Mouse (Mus musculus) liver, embryonic 13.5 days (tissue): ENCODE measurements around the gene Zfp369. TPM values are rescaled to one million over a fixed set of nuclear protein-coding genes. Genes with fewer than 3 reads are reported as not detected.
"Not testable (repeated sequence)": the region's sequence is repeated elsewhere in the genome, so short reads cannot be mapped to it uniquely, and the experiment has no call there.

Experiments used
- ATAC-seq: fragments of 200-750 bp; cut with Nextera tagmentation; 2 replicates; pipeline ENCODE4 v1.8.0; 2017; ENCODE audit warnings: low read depth, mild to moderate bottlenecking, moderate number of reproducible peaks, moderate library complexity
- DNase-seq: peaks from one replicate; pipeline ENCODE4 v3.0.0; 2022
- H3K27ac ChIP-seq: fragments of 300-500 bp; sonication (generic); 2 replicates; pipeline ENCODE4 v1.5.1; 2015; ENCODE audit warnings: moderate library complexity, mild to moderate bottlenecking, inconsistent platforms
- H3K27me3 ChIP-seq: fragments of 300-500 bp; sonication (generic); 2 replicates; pipeline ENCODE4 v1.6.1; 2015; ENCODE audit warnings: mild to moderate bottlenecking, inconsistent platforms
- H3K36me3 ChIP-seq: fragments of 300-500 bp; sonication (generic); 2 replicates; pipeline ENCODE4 v1.6.1; 2015; ENCODE audit warnings: mild to moderate bottlenecking, inconsistent platforms
- H3K4me1 ChIP-seq: fragments of 300-500 bp; sonication (generic); replicated peaks from 2 replicates; pipeline ENCODE4 v1.6.1; 2015; ENCODE audit warnings: inconsistent platforms
- H3K4me2 ChIP-seq: fragments of 300-500 bp; sonication (generic); 2 replicates; pipeline ENCODE4 v1.6.1; 2015; ENCODE audit warnings: inconsistent platforms, mild to moderate bottlenecking, moderate library complexity
- H3K4me3 ChIP-seq: fragments of 300-500 bp; sonication (generic); replicated peaks from 2 replicates; pipeline ENCODE4 v1.5.1; 2015; ENCODE audit warnings: mild to moderate bottlenecking, inconsistent platforms
- H3K9ac ChIP-seq: fragments of 300-500 bp; sonication (generic); 2 replicates; pipeline ENCODE4 v1.6.1; 2015; ENCODE audit warnings: mild to moderate bottlenecking, inconsistent platforms
- H3K9me3 ChIP-seq: fragments of 300-500 bp; sonication (generic); replicated peaks from 2 replicates; pipeline ENCODE4 v1.6.1; 2016; ENCODE audit warnings: inconsistent platforms
- WGBS: fragments of 180-500 bp; shearing (Covaris S2); methylation state at CpG from one replicate; pipeline ENCODE4 v1.1.7; 2015; ENCODE audit not compliant: insufficient replicate concordance; 5-methylcytosine and 5-hydroxymethylcytosine counted together
- polyA plus RNA-seq: library from polyadenylated mRNA; unstranded; fragments of >200 nt; fragmentation: Nextera tagmentation; extraction: Ambion mirVana; gene quantifications from 2 replicates; pipeline ENCODE4 v1.2.1, GENCODE M21; 2015

Zfp369 gene
- polyA plus RNA-seq, 1 experiment from 2014 or later, result 3.5 TPM

- Histone ChIP-seq H3K9ac (peak overlapping the region; percentile 80), H3K36me3 (peaks cover 7% of the 10 kb centered on the region; the same call in 1 of the 2 replicates), H3K4me1 (peaks cover 28% of the 10 kb centered on the region), H3K9me3 (no peaks in the 10 kb centered on the region), H3K27ac (peak overlapping the region; percentile 79), H3K4me3 (peak overlapping the region; percentile 71), H3K4me2 (peak overlapping the region; percentile 80), H3K27me3 (no peaks in the 10 kb centered on the region)
- 8% methylated on average over 9 of the region's 9 CpGs for whole genome bisulfite sequencing
- ATAC-seq, result 0 out of 2 replicates have a peak, but pooled peaks have one; percentile 25
- no peak for DNase-seq
Measured at GRCm38 (mm10) chr13:65277994-65278382, 626 bp upstream of the Zfp369 start.

DNA sequence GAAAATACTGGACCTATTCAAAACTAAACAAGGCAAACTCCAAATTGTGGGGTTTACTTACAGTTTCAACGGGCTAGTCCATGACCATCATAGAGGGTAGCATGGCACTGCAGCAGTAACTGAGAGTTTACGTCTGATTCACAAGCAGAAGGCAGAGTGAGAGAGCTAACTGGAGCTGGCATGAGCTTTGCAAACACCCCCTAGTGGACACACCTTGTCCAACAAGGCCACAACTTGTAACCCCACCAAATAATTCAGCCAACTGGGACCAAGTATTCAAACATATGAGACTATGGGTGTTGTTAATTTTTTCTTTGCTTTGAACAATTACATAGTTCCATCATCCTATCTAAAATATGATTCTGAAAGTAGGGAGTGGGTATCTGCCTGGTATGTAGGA is 8.2 kb downstream of the Zfp369 start:
- H3K36me3 ChIP-seq, result peaks cover 61% of the 10 kb centered on the region
- no peak overlapping the region for H3K4me2 ChIP-seq
- no peak overlapping the region for H3K9ac ChIP-seq
- H3K27ac ChIP-seq, result no peak overlapping the region
- H3K4me3 ChIP-seq, result no peak overlapping the region
- H3K27me3 ChIP-seq, result no peaks in the 10 kb centered on the region
- ATAC-seq (no peak), DNase-seq (no peak)
- peaks cover 4% of the 10 kb centered on the region; the same call in 1 of the 2 replicates for H3K9me3 ChIP-seq
- no peaks in the 10 kb centered on the region for H3K4me1 ChIP-seq
- 71% methylated on average over 2 of the region's 2 CpGs for WGBS

- Histone ChIP-seq H3K9ac (no peak overlapping the region), H3K4me2 (no peak overlapping the region), H3K36me3 (peaks cover 67% of the 10 kb centered on the region), H3K9me3 (peaks cover 20% of the 10 kb centered on the region), H3K4me1 (no peaks in the 10 kb centered on the region), H3K27ac (no peak overlapping the region), H3K4me3 (no peak overlapping the region), H3K27me3 (no peaks in the 10 kb centered on the region)
- WGBS, result 76% methylated on average over 4 of the region's 4 CpGs
- DNase-seq, result no peak
- ATAC-seq, result no peak
Measured at GRCm38 (mm10) chr13:65296354-65296753, 17.7 kb downstream of the Zfp369 start.

GRCm38 (mm10) chr13:65310849-65311248 is 32.2 kb downstream of the Zfp369 start:
- H3K36me3 ChIP-seq, H3K4me1 ChIP-seq, H3K27me3 ChIP-seq, H3K9me3 ChIP-seq, H3K27ac ChIP-seq, ATAC-seq, H3K9ac ChIP-seq: not testable (repeated sequence)
- peak; percentile 36 for DNase-seq
- peak overlapping the region; percentile 16 for H3K4me3 ChIP-seq
- H3K4me2 ChIP-seq, result peak overlapping the region; percentile 46
- WGBS, result 27% methylated on average over 12 of the region's 12 CpGs

DNA sequence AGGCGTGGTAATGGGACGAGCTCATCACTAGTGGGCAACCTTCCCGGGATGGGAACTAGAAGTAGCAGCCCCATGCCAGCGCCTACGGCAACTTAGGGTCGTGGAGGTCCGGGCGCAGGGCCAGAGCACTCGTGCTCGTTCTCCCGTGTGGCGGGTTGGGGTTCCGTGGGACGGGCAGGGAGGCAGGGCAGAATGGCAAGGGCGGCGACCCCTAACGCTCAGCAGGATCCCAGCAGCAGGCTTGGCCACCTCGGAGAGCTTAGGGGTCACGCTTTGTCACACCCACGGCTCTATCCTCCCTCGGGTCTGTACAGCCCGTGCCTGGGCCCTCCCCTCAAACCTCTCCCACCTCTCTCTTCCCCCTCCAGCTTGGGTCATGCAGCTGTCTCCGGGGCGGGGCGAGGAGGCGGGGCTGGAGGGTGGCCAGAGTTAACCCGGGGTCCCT is 32.7 kb downstream of the Zfp369 start:
- no peaks in the 10 kb centered on the region for H3K36me3 ChIP-seq
- H3K4me2 ChIP-seq, result peak overlapping the region; percentile 46
- DNase-seq, result no peak
- H3K9me3 ChIP-seq, result no peaks in the 10 kb centered on the region
- 21% methylated on average over 27 of the region's 27 CpGs for WGBS
- no peak overlapping the region for H3K9ac ChIP-seq
- 0 out of 2 replicates have a peak overlapping the region, but pooled peaks have one; percentile 16 for H3K4me3 ChIP-seq
- 0 out of 2 replicates have a peak, but pooled peaks cover 4% of the 10 kb centered on the region for H3K4me1 ChIP-seq
- no peak overlapping the region for H3K27ac ChIP-seq
- ATAC-seq, result no peak
- H3K27me3 ChIP-seq, result no peaks in the 10 kb centered on the region

DNA sequence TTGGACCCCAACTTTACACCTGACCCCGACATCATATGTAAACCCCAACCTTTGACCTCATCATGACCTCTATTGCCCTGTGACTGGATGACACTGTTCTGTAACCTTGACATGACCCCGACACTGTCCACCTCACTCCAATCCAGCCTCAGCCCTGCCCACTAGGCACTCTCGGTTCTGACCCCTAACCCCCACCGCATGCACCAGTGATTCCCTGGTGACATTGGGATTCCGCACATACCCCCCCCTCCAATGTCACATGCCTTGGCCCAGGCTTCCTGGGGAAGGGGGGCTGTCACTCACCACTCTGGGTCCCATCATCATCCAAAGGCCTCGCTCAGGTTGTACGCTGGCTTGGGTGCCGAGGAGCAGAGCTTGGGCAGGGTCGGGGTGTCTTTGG is 33.2 kb downstream of the Zfp369 start:
- Histone ChIP-seq H3K4me1 (0 out of 2 replicates have a peak, but pooled peaks cover 4% of the 10 kb centered on the region), H3K27ac (no peak overlapping the region)
- ATAC-seq, result no peak

DNA sequence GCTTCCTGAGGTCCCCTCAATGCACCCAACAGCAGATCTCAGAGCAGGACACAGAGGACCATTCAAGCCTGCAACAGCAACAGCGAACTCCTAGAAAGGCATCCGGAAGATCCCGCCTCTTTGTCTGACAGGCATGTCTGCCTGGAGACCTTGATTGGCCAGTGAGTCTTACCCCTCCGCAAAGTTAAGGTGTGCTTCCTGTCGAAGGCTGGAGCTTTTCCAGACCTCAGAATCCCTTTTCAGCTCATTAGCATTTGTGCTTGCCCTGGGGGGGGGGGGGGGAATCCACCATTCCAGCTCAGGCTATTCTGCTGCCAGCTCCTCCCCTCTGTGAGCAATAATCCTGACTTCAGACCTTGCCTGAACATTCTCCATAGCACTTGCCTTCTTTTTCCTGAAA is 69.9 kb downstream of the Zfp369 start:
- H3K9me3 ChIP-seq, H3K9ac ChIP-seq, H3K4me2 ChIP-seq, H3K27ac ChIP-seq, DNase-seq, H3K36me3 ChIP-seq, ATAC-seq, H3K4me1 ChIP-seq, H3K4me3 ChIP-seq, H3K27me3 ChIP-seq: not testable (repeated sequence)
- 36% methylated on average over 5 of the region's 5 CpGs for WGBS

More for the DNA sequence above, 33.2 kb downstream of the Zfp369 start:
- Histone ChIP-seq H3K9ac (no peak overlapping the region), H3K4me2 (no peak overlapping the region), H3K9me3 (no peaks in the 10 kb centered on the region), H3K27me3 (no peaks in the 10 kb centered on the region), H3K36me3 (no peaks in the 10 kb centered on the region), H3K4me3 (no peak overlapping the region)
- WGBS, result 77% methylated on average over 9 of the region's 9 CpGs
- no peak for DNase-seq

DNA sequence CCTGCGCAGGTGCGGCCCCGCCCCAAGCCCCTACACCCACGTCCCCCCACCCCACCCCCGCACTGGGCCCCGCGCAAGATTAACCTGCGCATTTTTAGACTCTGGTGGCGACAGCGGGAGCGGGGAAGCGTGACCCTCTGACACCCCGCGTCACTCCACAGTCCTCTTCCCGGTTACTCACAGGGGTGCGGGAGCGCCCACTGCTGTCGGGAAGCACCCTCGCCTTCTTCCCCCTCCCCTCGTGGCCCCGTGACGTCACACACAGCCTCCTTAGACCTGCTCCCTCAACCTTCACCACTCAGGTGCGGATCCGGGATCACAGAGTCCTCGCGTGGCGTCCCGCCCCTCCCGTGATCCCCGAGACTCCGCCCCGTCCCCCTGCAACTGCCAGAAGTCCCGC is 73.2 kb downstream of the Zfp369 start:
- H3K4me1 ChIP-seq, H3K9ac ChIP-seq, H3K27ac ChIP-seq, H3K9me3 ChIP-seq, DNase-seq, H3K36me3 ChIP-seq, H3K27me3 ChIP-seq, ATAC-seq, H3K4me3 ChIP-seq: not testable (repeated sequence)
- WGBS, result 7% methylated on average over 33 of the region's 33 CpGs
- peak overlapping the region; percentile 32 for H3K4me2 ChIP-seq

Other genes with a start within 250 kb of the Zfp369 start
- gene Spata31d1c, start 245.8 kb upstream of the Zfp369 start, polyA plus RNA-seq, result not detected in 2 replicates
- gene Prss47, start 226.1 kb upstream of the Zfp369 start, polyA plus RNA-seq, result not detected in 2 replicates
- 43.9 and 49.8 TPM in 2 replicates for gene Mfsd14b, start 165.8 kb upstream of the Zfp369 start, polyA plus RNA-seq
- not detected in 2 replicates for gene Olfr465-ps1, start 140.7 kb upstream of the Zfp369 start, polyA plus RNA-seq
- gene Olfr466, start 128.6 kb upstream of the Zfp369 start, polyA plus RNA-seq, result not detected in 2 replicates
- gene Nlrp4f, start 72.8 kb upstream of the Zfp369 start, polyA plus RNA-seq, result not detected in 2 replicates
- gene Gm10775, start 19.3 kb upstream of the Zfp369 start, polyA plus RNA-seq, result not detected in 2 replicates
- gene Gm10139, start 233.9 kb downstream of the Zfp369 start, polyA plus RNA-seq, result not detected in 2 replicates